Mouse (Mus musculus): ENCODE measurements around the gene Trim80.

- TF ChIP-seq CTCF (IDR thresholded peaks at IDR 0.05; ENCODE audit: low read depth) (no peak), EP300 (optimal IDR thresholded peaks at IDR 0.05) (no peak)
Observed at GRCm38 (mm10) chr11:115432814-115433213, 7.5 kb upstream of the Trim80 start.
